Mouse (Mus musculus) lung, embryonic 15.5 days (tissue): Measurements from ENCODE around the gene Mybl2. TPM values are rescaled to one million over a fixed set of nuclear protein-coding genes. Genes with fewer than 3 reads are reported as not detected.
A peak's percentile ranks its signal among the peaks of the same experiment; 100 is the strongest.

Experiments
- ATAC-seq: fragments of 200-750 bp; cut with Nextera tagmentation; 2 replicates; pipeline ENCODE4 v1.8.0; 2017; ENCODE audit warnings: moderate number of reproducible peaks, borderline replicate concordance; ENCODE audit not compliant: low FRiP score, low TSS enrichment; ENCODE audit errors: extremely low read depth
- H3K27ac ChIP-seq: fragments of 300-500 bp; sonication (generic); 2 replicates; pipeline ENCODE4 v1.5.1; 2015; ENCODE audit warnings: moderate library complexity, mild to moderate bottlenecking, inconsistent platforms
- H3K27me3 ChIP-seq: fragments of 300-500 bp; sonication (generic); 2 replicates; pipeline ENCODE4 v1.6.1; 2015; ENCODE audit warnings: inconsistent platforms
- H3K36me3 ChIP-seq: fragments of 300-500 bp; sonication (generic); 2 replicates; pipeline ENCODE4 v1.6.1; 2015; ENCODE audit warnings: inconsistent platforms
- H3K4me1 ChIP-seq: fragments of 300-500 bp; sonication (generic); 2 replicates; pipeline ENCODE4 v1.6.1; 2015; ENCODE audit warnings: inconsistent platforms
- H3K4me2 ChIP-seq: fragments of 300-500 bp; sonication (generic); 2 replicates; pipeline ENCODE4 v1.6.1; 2015; ENCODE audit warnings: inconsistent platforms, mild to moderate bottlenecking, moderate library complexity
- H3K4me3 ChIP-seq: fragments of 300-500 bp; sonication (generic); 2 replicates; pipeline ENCODE4 v1.5.1; 2015; ENCODE audit warnings: mild to moderate bottlenecking, inconsistent platforms
- H3K9ac ChIP-seq: fragments of 300-500 bp; sonication (generic); 2 replicates; pipeline ENCODE4 v1.6.1; 2015; ENCODE audit warnings: inconsistent platforms
- H3K9me3 ChIP-seq: fragments of 300-500 bp; sonication (generic); 2 replicates; pipeline ENCODE4 v1.6.1; 2016; ENCODE audit warnings: inconsistent platforms
- WGBS: fragments of 180-500 bp; shearing (Covaris S2); methylation state at CpG from one replicate; pipeline ENCODE4 v1.1.7; 2015; 5-methylcytosine and 5-hydroxymethylcytosine counted together
- polyA plus RNA-seq: library from polyadenylated mRNA; unstranded; fragments of >200 nt; fragmentation: Nextera tagmentation; extraction: Ambion mirVana; gene quantifications from 2 replicates; pipeline ENCODE4 v1.2.1, GENCODE M21; 2015

Mybl2 gene
- 30.3 and 31.8 TPM in 2 replicates for polyA plus RNA-seq

GRCm38 (mm10) chr2:163054335-163054840, at the start of gene Mybl2:
Gene Mybl2 (plus strand): TSS chr2:163054687.
- Histone ChIP-seq H3K27me3 (no peaks in the 10 kb centered on the region), H3K9ac (peak within 1 kb of the TSS; percentile 68), H3K4me1 (peaks cover 27% of the 10 kb centered on the region), H3K4me3 (peak within 1 kb of the TSS; percentile 81), H3K4me2 (peak within 1 kb of the TSS; percentile 100), H3K9me3 (no peaks in the 10 kb centered on the region), H3K36me3 (no peaks in the 10 kb centered on the region), H3K27ac (peak within 1 kb of the TSS; percentile 67)
- ATAC-seq: peak; percentile 99
- WGBS: under 1% methylated on average over 48 of the region's 48 CpGs

DNA sequence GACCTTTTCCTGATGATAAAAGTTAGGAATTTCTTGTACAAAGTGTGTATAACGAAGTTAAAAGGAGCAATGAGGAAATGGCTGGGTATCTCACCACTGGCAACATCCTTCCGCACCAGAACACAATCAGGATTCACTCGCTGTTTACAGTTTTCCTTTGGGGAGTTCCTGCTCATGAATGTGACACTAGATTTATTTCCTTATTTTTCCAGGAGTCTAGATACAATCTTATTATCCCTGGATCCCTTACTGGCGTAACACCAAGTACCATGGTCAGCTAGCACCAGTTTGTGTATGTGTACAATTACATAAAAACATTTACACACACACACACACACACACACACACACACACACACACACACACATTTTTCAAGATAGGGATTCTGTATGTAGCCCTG, 47.2 kb upstream of the Mybl2 start:
- H3K36me3 ChIP-seq: no peaks in the 10 kb centered on the region
- no peaks in the 10 kb centered on the region for H3K4me1 ChIP-seq
- H3K9me3 ChIP-seq: no peaks in the 10 kb centered on the region
- 61% methylated on average over 4 of the region's 4 CpGs for WGBS
- ATAC-seq: no peak
- H3K27ac ChIP-seq: no peak overlapping the region
- no peaks in the 10 kb centered on the region; the same call in 1 of the 2 replicates for H3K27me3 ChIP-seq
- no peak overlapping the region for H3K4me3 ChIP-seq
- H3K9ac ChIP-seq: no peak overlapping the region
- H3K4me2 ChIP-seq: no peak overlapping the region

GRCm38 (mm10) chr2:163016916-163017743, 37.4 kb upstream of the Mybl2 start, which contains the start of gene Ift52:
Gene Ift52 (plus strand): TSS chr2:163017354.
- H3K9me3 ChIP-seq: no peaks in the 10 kb centered on the region

DNA sequence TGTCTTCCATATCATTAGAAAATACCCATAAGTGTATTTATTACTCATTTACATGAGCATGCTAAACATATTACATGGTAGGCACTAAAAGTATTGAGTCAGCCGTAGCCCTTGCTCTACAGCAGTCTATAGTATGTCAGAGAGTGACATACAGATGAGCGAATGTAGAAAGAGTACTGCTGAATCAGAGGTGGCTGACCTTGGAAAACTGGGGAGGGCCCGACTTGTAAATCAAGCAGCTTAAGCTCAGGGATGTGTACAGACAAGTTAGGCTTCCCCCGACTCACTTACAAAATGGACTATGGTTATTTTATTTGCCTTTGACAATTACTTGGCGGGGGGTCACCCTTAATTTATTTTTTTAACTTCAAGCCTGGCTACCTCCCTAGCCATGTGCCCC, 23.2 kb upstream of the Mybl2 start:
- Histone ChIP-seq H3K4me1 (no peaks in the 10 kb centered on the region), H3K27ac (no peak overlapping the region), H3K9me3 (no peaks in the 10 kb centered on the region), H3K36me3 (peaks cover 78% of the 10 kb centered on the region), H3K4me3 (no peak overlapping the region), H3K4me2 (no peak overlapping the region), H3K9ac (no peak overlapping the region), H3K27me3 (no peaks in the 10 kb centered on the region)
- 89% methylated on average over 5 of the region's 5 CpGs for WGBS
- ATAC-seq: no peak

More at GRCm38 (mm10) chr2:163016916-163017743, 37.4 kb upstream of the Mybl2 start, which contains the start of gene Ift52:
- H3K27me3 ChIP-seq: no peaks in the 10 kb centered on the region
- H3K27ac ChIP-seq: peak within 1 kb of the TSS; percentile 73
- peak within 1 kb of the TSS; percentile 76 for H3K9ac ChIP-seq
- peak; percentile 96 for ATAC-seq
- WGBS: under 1% methylated on average over 57 of the region's 57 CpGs
- peak within 1 kb of the TSS; percentile 81 for H3K4me3 ChIP-seq
- peak within 1 kb of the TSS; percentile 58 for H3K4me2 ChIP-seq
- no peaks in the 10 kb centered on the region for H3K36me3 ChIP-seq
- H3K4me1 ChIP-seq: peaks cover 10% of the 10 kb centered on the region

DNA sequence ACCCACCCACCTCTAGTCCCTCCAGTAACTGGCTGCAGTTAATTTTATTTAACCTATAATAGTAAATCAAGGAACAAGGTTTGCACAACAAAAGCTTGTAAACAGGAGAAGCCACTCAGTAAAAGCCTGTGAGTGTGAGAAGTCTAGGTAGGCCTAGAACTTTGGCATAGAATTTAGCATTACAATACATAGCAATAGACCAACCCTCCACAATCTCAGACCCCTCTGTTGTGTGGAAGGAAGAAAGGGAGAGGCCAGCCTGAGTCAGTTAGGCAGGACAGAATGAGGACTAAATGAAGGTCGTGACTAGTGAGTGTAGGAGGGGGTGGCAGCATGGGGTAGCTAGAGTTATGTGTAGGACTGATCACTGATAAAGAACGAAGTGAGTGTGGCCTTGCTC, 22.7 kb upstream of the Mybl2 start:
- Histone ChIP-seq H3K36me3 (peaks cover 78% of the 10 kb centered on the region), H3K4me3 (no peak overlapping the region), H3K27ac (no peak overlapping the region), H3K9ac (no peak overlapping the region), H3K27me3 (no peaks in the 10 kb centered on the region), H3K9me3 (no peaks in the 10 kb centered on the region), H3K4me2 (no peak overlapping the region), H3K4me1 (no peaks in the 10 kb centered on the region)
- no peak for ATAC-seq
- WGBS: 65% methylated on average over 2 of the region's 2 CpGs

- no peak for ATAC-seq
- H3K9ac ChIP-seq: no peak overlapping the region
- H3K27ac ChIP-seq: no peak overlapping the region
- H3K9me3 ChIP-seq: no peaks in the 10 kb centered on the region
- no peak overlapping the region for H3K4me2 ChIP-seq
- peaks cover 78% of the 10 kb centered on the region for H3K36me3 ChIP-seq
- no peaks in the 10 kb centered on the region for H3K4me1 ChIP-seq
- no peak overlapping the region for H3K4me3 ChIP-seq
- no peaks in the 10 kb centered on the region for H3K27me3 ChIP-seq
- WGBS: 47% methylated on average over 4 of the region's 4 CpGs
Measured at GRCm38 (mm10) chr2:163032622-163033021, 21.9 kb upstream of the Mybl2 start.

- no peaks in the 10 kb centered on the region for H3K27me3 ChIP-seq
- ATAC-seq: no peak
- no peaks in the 10 kb centered on the region for H3K4me1 ChIP-seq
- H3K9me3 ChIP-seq: no peaks in the 10 kb centered on the region
- H3K9ac ChIP-seq: no peak overlapping the region
- no peak overlapping the region for H3K4me3 ChIP-seq
- H3K36me3 ChIP-seq: peaks cover 79% of the 10 kb centered on the region
- 83% methylated on average over 7 of the region's 7 CpGs for WGBS
- H3K27ac ChIP-seq: no peak overlapping the region
- no peak overlapping the region for H3K4me2 ChIP-seq
Measured at GRCm38 (mm10) chr2:163039940-163040339, 14.5 kb upstream of the Mybl2 start.

- no peaks in the 10 kb centered on the region for H3K9me3 ChIP-seq
- WGBS: under 1% methylated on average over 10 of the region's 10 CpGs
- peaks cover 36% of the 10 kb centered on the region for H3K36me3 ChIP-seq
- no peak overlapping the region for H3K27ac ChIP-seq
- H3K4me2 ChIP-seq: peak overlapping the region; percentile 56
- H3K9ac ChIP-seq: no peak overlapping the region
- H3K4me1 ChIP-seq: no peaks in the 10 kb centered on the region
- peak overlapping the region; percentile 22; the same call in 1 of the 2 replicates for H3K4me3 ChIP-seq
- H3K27me3 ChIP-seq: no peaks in the 10 kb centered on the region
- peak; percentile 83; the same call in 1 of the 2 replicates for ATAC-seq
Measured at GRCm38 (mm10) chr2:163048125-163048524, 6.4 kb upstream of the Mybl2 start.

GRCm38 (mm10) chr2:163049116-163049515, 5.4 kb upstream of the Mybl2 start:
- no peaks in the 10 kb centered on the region for H3K27me3 ChIP-seq
- peaks cover 26% of the 10 kb centered on the region for H3K36me3 ChIP-seq
- 87% methylated on average over 2 of the region's 2 CpGs for WGBS
- H3K27ac ChIP-seq: no peak overlapping the region
- H3K9me3 ChIP-seq: no peaks in the 10 kb centered on the region
- H3K4me2 ChIP-seq: no peak overlapping the region
- no peak overlapping the region for H3K4me3 ChIP-seq
- ATAC-seq: no peak
- peaks cover 5% of the 10 kb centered on the region for H3K4me1 ChIP-seq
- no peak overlapping the region for H3K9ac ChIP-seq

DNA sequence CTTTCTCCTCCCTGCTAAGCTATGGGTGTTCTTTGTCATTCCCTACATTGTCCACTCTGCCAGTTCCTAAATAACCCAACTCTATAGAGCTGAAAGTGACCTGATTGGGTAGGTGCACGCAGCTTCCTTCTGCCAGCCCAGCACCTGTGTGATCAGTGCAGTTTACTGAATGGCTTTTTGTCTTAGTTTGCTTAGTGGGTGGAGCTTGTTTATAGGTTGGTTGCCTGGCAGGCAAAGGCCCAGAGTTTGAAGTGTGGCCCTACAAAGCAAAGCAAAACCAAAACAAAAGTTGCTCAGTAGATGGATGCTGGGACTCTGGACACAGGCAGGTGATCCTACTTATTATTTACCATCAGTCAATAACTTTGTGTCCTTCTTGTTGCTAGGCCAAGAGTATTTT, 2.8 kb upstream of the Mybl2 start:
- Histone ChIP-seq H3K9ac (no peak overlapping the region), H3K27ac (no peak overlapping the region), H3K4me2 (no peak overlapping the region), H3K36me3 (peaks cover 5% of the 10 kb centered on the region), H3K4me3 (no peak overlapping the region), H3K9me3 (no peaks in the 10 kb centered on the region), H3K27me3 (no peaks in the 10 kb centered on the region), H3K4me1 (peaks cover 23% of the 10 kb centered on the region)
- 69% methylated on average over 1 of the region's 1 CpGs for whole genome bisulfite sequencing
- ATAC-seq: no peak

- peaks cover under 1% of the 10 kb centered on the region for H3K36me3 ChIP-seq
- H3K9me3 ChIP-seq: no peaks in the 10 kb centered on the region
- no peak for ATAC-seq
- no peak overlapping the region for H3K9ac ChIP-seq
- no peaks in the 10 kb centered on the region for H3K27me3 ChIP-seq
- no peak overlapping the region for H3K27ac ChIP-seq
- no peak overlapping the region for H3K4me3 ChIP-seq
- 33% methylated on average over 4 of the region's 4 CpGs for WGBS
- no peak overlapping the region for H3K4me2 ChIP-seq
- peaks cover 27% of the 10 kb centered on the region for H3K4me1 ChIP-seq
Measured at GRCm38 (mm10) chr2:163052101-163052500, 2.4 kb upstream of the Mybl2 start.

DNA sequence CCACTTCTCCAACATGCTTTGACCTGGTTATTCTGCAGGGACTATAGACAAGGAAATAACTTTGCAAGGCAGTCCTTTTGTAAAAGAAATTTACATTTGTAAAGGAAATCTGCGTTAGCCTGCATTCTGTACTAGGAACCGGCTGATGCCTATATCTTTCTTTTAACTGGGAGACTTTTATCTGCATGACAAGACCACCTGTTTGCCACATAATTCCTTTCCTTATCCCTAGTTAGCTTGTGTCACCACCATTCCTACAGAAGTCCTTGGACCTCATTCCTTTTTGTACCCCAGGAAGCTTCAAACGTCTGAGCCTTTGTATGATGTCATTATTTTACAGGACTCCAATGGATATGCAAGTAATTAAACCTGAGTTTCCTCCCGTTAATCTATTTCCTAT, 1.7 kb upstream of the Mybl2 start:
- Histone ChIP-seq H3K27ac (no peak overlapping the region), H3K4me1 (peaks cover 27% of the 10 kb centered on the region), H3K4me2 (no peak overlapping the region), H3K9ac (no peak overlapping the region), H3K36me3 (no peaks in the 10 kb centered on the region), H3K27me3 (no peaks in the 10 kb centered on the region), H3K4me3 (no peak overlapping the region), H3K9me3 (no peaks in the 10 kb centered on the region)
- no peak for ATAC-seq
- 75% methylated on average over 4 of the region's 4 CpGs for WGBS
